In the genomic region with DNA sequence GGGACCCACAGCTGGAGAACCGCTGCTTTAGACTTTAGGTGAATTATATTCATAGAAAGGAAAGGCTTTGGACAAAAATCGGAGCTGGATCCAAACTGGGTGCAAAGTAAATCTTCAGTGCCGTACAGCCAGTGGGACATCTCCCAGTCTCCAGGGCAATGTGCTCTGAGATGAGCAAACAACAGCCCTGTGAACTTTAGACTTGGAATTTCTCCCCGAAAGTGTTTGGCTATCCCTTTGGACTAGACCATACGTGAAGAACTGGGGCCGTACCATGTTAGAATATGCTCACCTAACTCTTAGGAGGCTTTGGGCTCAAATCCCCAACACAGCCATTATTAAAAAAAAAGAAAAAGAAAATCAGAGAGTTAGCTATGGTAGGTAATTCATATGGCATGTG, we compare ENCODE assay signal across 23 mouse cellular contexts. TPM values are rescaled to one million over a fixed set of nuclear protein-coding genes. Genes with fewer than 3 reads are reported as not detected.
"Had no signal": no experiment of that assay in that cellular context is flagged by ENCODE, and none has a peak within 500 bp of the region (broad histone marks: within the 10 kb centered on the region; RNA-seq: fewer than 3 reads in every experiment).

No protein-coding gene starts in this region.

- H3K27ac ChIP-seq: kidney, embryonic 15.5 days; left cerebral cortex, adult 2 months; neural tube, embryonic 12.5 days; neural tube, embryonic 15.5 days; stomach, postnatal 0 days had no signal

- H3K9ac ChIP-seq: kidney, embryonic 15.5 days; neural tube, embryonic 12.5 days; neural tube, embryonic 15.5 days had no signal

- H3K4me1 ChIP-seq: kidney, embryonic 15.5 days; neural tube, embryonic 12.5 days; neural tube, embryonic 15.5 days had no signal

- H3K9me3 ChIP-seq: kidney, embryonic 15.5 days; neural tube, embryonic 12.5 days; neural tube, embryonic 15.5 days had no signal

- DNase-seq: kidney, adult 11 months; kidney, adult 8-10 months; kidney, postnatal 10 days; kidney, postnatal 36 days; layer of hippocampus, postnatal 36 days; lung, adult 2 months; lung, postnatal 14 days; lung, postnatal 4 days; midbrain, embryonic 14.5 days; right cerebral cortex, adult 18-20 months; right cerebral cortex, postnatal 14 days; right cerebral cortex, postnatal 4 days; thymus, postnatal 36 days had no signal

- H3K4me2 ChIP-seq: kidney, embryonic 15.5 days; midbrain, embryonic 11.5 days; neural tube, embryonic 12.5 days; neural tube, embryonic 15.5 days had no signal

- H3K4me3 ChIP-seq: kidney, embryonic 15.5 days; left cerebral cortex, adult 2 months; neural tube, embryonic 12.5 days; neural tube, embryonic 15.5 days had no signal

- H3K27me3 ChIP-seq: neural tube, embryonic 12.5 days had no signal

- H3K36me3 ChIP-seq: kidney, embryonic 15.5 days; neural tube, embryonic 12.5 days; neural tube, embryonic 15.5 days had no signal

RNA-seq across cellular contexts. Expression of gene Nr5a2, which starts 30.5 kb away (rescaled TPM):
- total RNA-seq: layer of hippocampus, adult 8-10 months; layer of hippocampus, postnatal 10 days; layer of hippocampus, postnatal 36 days; left cerebral cortex, adult 2 months; megakaryocyte progenitor cell, adult 5-6 weeks; megakaryocyte-erythroid progenitor cell, adult 5-6 weeks had no signal
